Mouse (Mus musculus) ES-E14 (cell line): ENCODE results near the gene Crebrf. TPM values are rescaled to one million over a fixed set of nuclear protein-coding genes. Genes with fewer than 3 reads are reported as not detected.

Experiments used
- DNase-seq: peaks from one replicate; pipeline ENCODE4 v3.0.0-alpha.2; 2013; ENCODE audit warnings: low read depth, low spot score
- H3K27ac ChIP-seq: 2 replicates; pipeline ENCODE4 v1.5.1; 2012; ENCODE audit warnings: low read depth, mild to moderate bottlenecking, low read length, moderate library complexity, mixed read lengths; ENCODE audit not compliant: poor library complexity, insufficient read depth, severe bottlenecking
- H3K36me3 ChIP-seq: 2 replicates; pipeline ENCODE4 v1.6.1; 2012; ENCODE audit warnings: mild to moderate bottlenecking, low read length, moderate library complexity, mixed read lengths; ENCODE audit not compliant: control insufficient read depth, poor library complexity, insufficient read depth, severe bottlenecking
- H3K4me1 ChIP-seq, 2 experiments: fragments of 150-350 bp in 1 of 2; sonication (generic) in 1 of 2; 2 replicates each; pipeline ENCODE4 v1.6.1; 2012; ENCODE audit warnings: low read length in 2 of 2, mild to moderate bottlenecking in 1 of 2, mixed read lengths in 1 of 2; ENCODE audit not compliant: control insufficient read depth in 2 of 2, insufficient read depth in 2 of 2, poor library complexity in 1 of 2
- H3K4me3 ChIP-seq, 2 experiments: fragments of 150-350 bp in 1 of 2; sonication (generic) in 1 of 2; 2 replicates each; pipeline ENCODE4 v1.5.1; 2012; ENCODE audit warnings: low read length in 2 of 2, low read depth in 1 of 2, mild to moderate bottlenecking in 1 of 2, mixed read lengths in 1 of 2; ENCODE audit not compliant: insufficient read depth in 1 of 2, poor library complexity in 1 of 2, severe bottlenecking in 1 of 2
- H3K9ac ChIP-seq: 2 replicates; pipeline ENCODE4 v1.6.1; 2012; ENCODE audit warnings: low read depth, mild to moderate bottlenecking, low read length, mixed read lengths; ENCODE audit not compliant: poor library complexity, insufficient read depth, severe bottlenecking
- H3K9me3 ChIP-seq: fragments of 150-350 bp; sonication (generic); 2 replicates; pipeline ENCODE4 v1.6.1; 2012; ENCODE audit warnings: low read depth, mild to moderate bottlenecking, low read length; ENCODE audit not compliant: control insufficient read depth, insufficient read depth
- CHD2 ChIP-seq: IDR thresholded peaks from 2 replicates; pipeline ENCODE4 v1.6.1; 2014; ENCODE audit warnings: mild to moderate bottlenecking, low read depth, low read length, inconsistent platforms
- HCFC1 ChIP-seq: IDR thresholded peaks from 2 replicates; pipeline ENCODE4 v1.6.1; 2012; ENCODE audit warnings: low read length, inconsistent platforms, borderline replicate concordance; ENCODE audit not compliant: insufficient read depth
- MAFK ChIP-seq: IDR thresholded peaks from 2 replicates; pipeline ENCODE4 v1.6.1; 2014; ENCODE audit warnings: mild to moderate bottlenecking, low read depth, low read length, inconsistent platforms; ENCODE audit not compliant: insufficient read depth
- ZC3H11A ChIP-seq: IDR thresholded peaks from 2 replicates; pipeline ENCODE4 v1.6.1; 2012; ENCODE audit warnings: low read depth, mild to moderate bottlenecking, inconsistent platforms, low read length, borderline replicate concordance
- ZNF384 ChIP-seq: IDR thresholded peaks from 2 replicates; pipeline ENCODE4 v1.6.1; 2012; ENCODE audit warnings: low read depth, low read length, inconsistent platforms
- in situ Hi-C, 2 experiments: fragments of 600-800 bp; cut with MboI; formaldehyde crosslinking; loops; one replicate each; pipeline ENCODE4 v1.15.1; 2025; ENCODE audit warnings: low sequenced_read_pairs in 2 of 2, inconsistent platforms in 1 of 2; ENCODE audit not compliant: unreplicated experiment in 2 of 2
- total RNA-seq: library from RNA; depleted of rRNA; stranded (reverse); fragments of 300-350 nt; gene quantifications from 2 replicates; pipeline ENCODE4 v1.2.3, GENCODE M21; 2012

The Crebrf gene
- total RNA-seq, 1 experiment = 16.6 TPM

GRCm38 (mm10) chr17:26752297-26752696, 36.8 kb downstream of the Crebrf start:
- in situ Hi-C loops = no loop called here
- no peak overlapping the region for H3K4me3 ChIP-seq
- no peaks in the 10 kb centered on the region for H3K9me3 ChIP-seq
- H3K27ac ChIP-seq = no peak overlapping the region
- TF ChIP-seq MAFK (no peak), CHD2 (no peak), HCFC1 (no peak), ZC3H11A (no peak), ZNF384 (no peak)
- no peak overlapping the region for H3K9ac ChIP-seq
- DNase-seq = no peak
- no peaks in the 10 kb centered on the region for H3K4me1 ChIP-seq
- no peaks in the 10 kb centered on the region for H3K36me3 ChIP-seq

- in situ Hi-C loops = no loop called here
- Histone ChIP-seq H3K4me3 (no peak overlapping the region), H3K36me3 (no peaks in the 10 kb centered on the region; the same call in 1 of the 2 replicates), H3K9ac (no peak overlapping the region), H3K9me3 (no peaks in the 10 kb centered on the region), H3K27ac (no peak overlapping the region), H3K4me1 (no peaks in the 10 kb centered on the region)
- DNase-seq = no peak
- TF ChIP-seq MAFK (no peak), CHD2 (no peak), ZNF384 (no peak), ZC3H11A (no peak), HCFC1 (no peak)
Observed at GRCm38 (mm10) chr17:26753476-26753875, 38.0 kb downstream of the Crebrf start.

- no peak overlapping the region for H3K4me3 ChIP-seq
- TF ChIP-seq MAFK (no peak), HCFC1 (no peak), CHD2 (no peak), ZNF384 (no peak), ZC3H11A (no peak)
- H3K27ac ChIP-seq = no peak overlapping the region
- no peak overlapping the region for H3K9ac ChIP-seq
- H3K9me3 ChIP-seq = no peaks in the 10 kb centered on the region
- H3K4me1 ChIP-seq = no peaks in the 10 kb centered on the region
- H3K36me3 ChIP-seq = peaks cover 4% of the 10 kb centered on the region
- in situ Hi-C loops = no loop called here
- no peak for DNase-seq
Observed at GRCm38 (mm10) chr17:26767100-26767753, 51.8 kb downstream of the Crebrf start.

- no peaks in the 10 kb centered on the region for H3K4me1 ChIP-seq
- in situ Hi-C loops = no loop called here
- H3K9ac ChIP-seq = no peak overlapping the region
- no peak overlapping the region for H3K4me3 ChIP-seq
- no peak for DNase-seq
- peaks cover 4% of the 10 kb centered on the region for H3K36me3 ChIP-seq
- H3K9me3 ChIP-seq = no peaks in the 10 kb centered on the region
- H3K27ac ChIP-seq = no peak overlapping the region
- TF ChIP-seq ZNF384 = no peak
- no peak for TF ChIP-seq CHD2
- TF ChIP-seq ZC3H11A = no peak
- TF ChIP-seq HCFC1 = no peak
- TF ChIP-seq MAFK = no peak
Observed at GRCm38 (mm10) chr17:26767754-26768124, 52.3 kb downstream of the Crebrf start.

GRCm38 (mm10) chr17:26776211-26776610, 60.8 kb downstream of the Crebrf start:
- no peak for DNase-seq
- Histone ChIP-seq H3K9ac (no peak overlapping the region), H3K27ac (no peak overlapping the region), H3K4me3 (no peak overlapping the region), H3K9me3 (no peaks in the 10 kb centered on the region), H3K36me3 (no peaks in the 10 kb centered on the region), H3K4me1 (peaks cover 0 to 10% of the 10 kb centered on the region in 2 experiments; a peak in 2 of 4 replicates)
- TF ChIP-seq HCFC1 (no peak), CHD2 (no peak), MAFK (no peak), ZNF384 (no peak), ZC3H11A (no peak)
- in situ Hi-C loops = no loop called here
